Mouse (Mus musculus) olfactory bulb, adult 2 months (tissue): ENCODE measurements at regions not wholly inside any gene's neighbourhood (a gene's known extent, or its start where the extent isn't known, plus 50 kb on each side); places are given as distances from the start of the nearest gene placed in this dataset.

Source experiments
- CTCF ChIP-seq: fragments of 200-500 bp; IDR thresholded peaks from 2 replicates; pipeline ENCODE4 v1.5.1; 2012; ENCODE audit warnings: low read depth, mild to moderate bottlenecking, low read length, moderate library complexity; ENCODE audit not compliant: insufficient read depth
- POLR2A ChIP-seq: fragments of 200-500 bp; IDR thresholded peaks from 2 replicates; pipeline ENCODE4 v1.6.1; 2012; ENCODE audit warnings: mild to moderate bottlenecking, low read depth, low read length, moderate library complexity; ENCODE audit not compliant: insufficient read depth

DNA sequence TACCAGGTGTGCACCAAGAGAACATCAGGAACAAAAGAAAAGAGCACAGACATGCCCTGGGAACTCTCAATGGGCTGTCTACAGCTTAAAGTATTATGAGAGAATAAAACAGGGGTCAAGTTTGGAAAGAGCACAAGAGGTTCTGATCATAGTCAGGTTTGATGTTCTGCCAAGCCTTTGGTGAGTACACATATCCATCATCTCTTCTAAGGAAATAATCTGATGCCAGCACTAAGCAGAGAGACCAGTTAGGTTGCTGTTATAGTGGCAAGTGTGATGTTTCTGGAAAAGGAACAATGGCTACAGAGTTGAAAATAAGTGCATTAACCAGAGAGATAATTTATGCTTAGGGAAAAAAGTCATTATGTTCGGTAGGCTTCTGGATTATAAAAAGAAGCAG lies 136.9 kb upstream of the Gm11146 start:
- TF ChIP-seq CTCF = no peak
- TF ChIP-seq POLR2A = no peak
